Mouse (Mus musculus) intestine, embryonic 14.5 days (tissue): ENCODE measurements around the gene Gm21680. TPM values are rescaled to one million over a fixed set of nuclear protein-coding genes. Genes with fewer than 3 reads are reported as not detected.
"Not testable (repeated sequence)": the region's sequence is repeated elsewhere in the genome, so short reads cannot be mapped to it uniquely, and the experiment has no call there.

Experiments used
- ATAC-seq: fragments of 200-750 bp; cut with Nextera tagmentation; replicated peaks from 2 replicates; pipeline ENCODE4 v1.8.0; 2017; ENCODE audit warnings: low read depth, moderate number of reproducible peaks, moderate TSS enrichment, moderate library complexity; ENCODE audit not compliant: low FRiP score, low TSS enrichment
- DNase-seq: peaks from one replicate; pipeline ENCODE4 v3.0.0-alpha.2; 2018; ENCODE audit warnings: low spot score
- H3K27ac ChIP-seq: fragments of 300-500 bp; sonication (generic); 2 replicates; pipeline ENCODE4 v1.5.1; 2014; ENCODE audit warnings: low read depth, mild to moderate bottlenecking, control low read depth
- H3K27me3 ChIP-seq: fragments of 300-500 bp; sonication (generic); replicated peaks from 2 replicates; pipeline ENCODE4 v1.6.1; 2014; ENCODE audit warnings: low read length, control low read depth; ENCODE audit not compliant: control insufficient read depth, insufficient read depth
- H3K36me3 ChIP-seq: fragments of 300-500 bp; sonication (generic); 2 replicates; pipeline ENCODE4 v1.6.1; 2014; ENCODE audit warnings: low read length, control low read depth; ENCODE audit not compliant: control insufficient read depth, insufficient read depth
- H3K4me1 ChIP-seq: fragments of 300-500 bp; sonication (generic); replicated peaks from 2 replicates; pipeline ENCODE4 v1.6.1; 2014; ENCODE audit warnings: low read length, control low read depth, mixed read lengths; ENCODE audit not compliant: control insufficient read depth, insufficient read depth
- H3K4me2 ChIP-seq: fragments of 300-500 bp; sonication (generic); 2 replicates; pipeline ENCODE4 v1.6.1; 2014; ENCODE audit warnings: low read length
- H3K4me3 ChIP-seq: fragments of 300-500 bp; sonication (generic); 2 replicates; pipeline ENCODE4 v1.5.1; 2014; ENCODE audit warnings: low read depth, low read length, control low read depth, mixed read lengths
- H3K9ac ChIP-seq: fragments of 300-500 bp; sonication (generic); 2 replicates; pipeline ENCODE4 v1.6.1; 2014; ENCODE audit warnings: mild to moderate bottlenecking, low read length
- H3K9me3 ChIP-seq: fragments of 300-500 bp; sonication (generic); 2 replicates; pipeline ENCODE4 v1.6.1; 2016; ENCODE audit warnings: low read length, control low read depth; ENCODE audit not compliant: control insufficient read depth
- WGBS: fragments of 180-500 bp; shearing (Covaris S2); extraction: QIAGEN DNeasy Blood & Tissue Kit; methylation state at CpG from one replicate; pipeline ENCODE4 v1.1.7; 2014; 5-methylcytosine and 5-hydroxymethylcytosine counted together
- polyA plus RNA-seq: library from polyadenylated mRNA; unstranded; fragments of >200 nt; fragmentation: Nextera tagmentation; extraction: Ambion mirVana; gene quantifications from 2 replicates; pipeline ENCODE4 v1.2.1, GENCODE M21; 2014

The Gm21680 gene
- not detected in 2 replicates for polyA plus RNA-seq

GRCm38 (mm10) chr5:25972563-25972962, at the start of gene Gm21680:
Gene Gm21680, minus strand, starts transcription at chr5:25972663.
- not testable (repeated sequence) for H3K9me3 ChIP-seq, H3K27ac ChIP-seq, H3K4me2 ChIP-seq, H3K4me3 ChIP-seq, DNase-seq, H3K27me3 ChIP-seq, ATAC-seq, H3K9ac ChIP-seq, H3K4me1 ChIP-seq, H3K36me3 ChIP-seq
- WGBS: no CpG with 5 or more reads among the region's 2 CpGs

- not testable (repeated sequence) for H3K4me1 ChIP-seq, H3K27me3 ChIP-seq, H3K4me2 ChIP-seq, H3K36me3 ChIP-seq, ATAC-seq, H3K9me3 ChIP-seq, DNase-seq, H3K9ac ChIP-seq, H3K4me3 ChIP-seq, H3K27ac ChIP-seq
- 66% methylated on average over 6 of the region's 7 CpGs for WGBS
Observed at GRCm38 (mm10) chr5:26007697-26008096, 35.2 kb upstream of the Gm21680 start.

GRCm38 (mm10) chr5:26006937-26007695, 34.7 kb upstream of the Gm21680 start:
- 17% methylated on average over 38 of the region's 45 CpGs for WGBS
- peak; percentile 80 for ATAC-seq
- DNase-seq: peak; percentile 70
- not testable (repeated sequence) for H3K36me3 ChIP-seq, H3K4me1 ChIP-seq, H3K9me3 ChIP-seq, H3K9ac ChIP-seq, H3K27ac ChIP-seq, H3K27me3 ChIP-seq
- Histone ChIP-seq H3K4me2 (peak overlapping the region; percentile 47), H3K4me3 (peak overlapping the region; percentile 19)

GRCm38 (mm10) chr5:26004698-26005097, 32.2 kb upstream of the Gm21680 start, which contains the start of gene Gm1979:
Gene Gm1979, minus strand, starts transcription at chr5:26004798.
- not testable (repeated sequence) for H3K9me3 ChIP-seq, H3K9ac ChIP-seq, ATAC-seq, H3K27ac ChIP-seq, H3K4me2 ChIP-seq, H3K27me3 ChIP-seq, DNase-seq, H3K4me1 ChIP-seq, H3K36me3 ChIP-seq, H3K4me3 ChIP-seq
- no CpG with 5 or more reads among the region's 2 CpGs for WGBS

GRCm38 (mm10) chr5:25988550-25988949, 16.1 kb upstream of the Gm21680 start, which contains the start of gene Gm21698:
Gene Gm21698, minus strand, starts transcription at chr5:25988650.
- not testable (repeated sequence) for H3K27me3 ChIP-seq, ATAC-seq, H3K4me1 ChIP-seq, H3K27ac ChIP-seq, H3K4me2 ChIP-seq, DNase-seq, H3K9me3 ChIP-seq, H3K9ac ChIP-seq, H3K4me3 ChIP-seq, H3K36me3 ChIP-seq
- no CpG with 5 or more reads among the region's 3 CpGs for whole genome bisulfite sequencing

GRCm38 (mm10) chr5:25957050-25957449, 15.4 kb downstream of the Gm21680 start:
- peak; percentile 53 for DNase-seq
- H3K36me3 ChIP-seq, H3K9me3 ChIP-seq, H3K4me3 ChIP-seq, H3K9ac ChIP-seq, ATAC-seq, H3K4me1 ChIP-seq, H3K27ac ChIP-seq, H3K27me3 ChIP-seq: not testable (repeated sequence)
- H3K4me2 ChIP-seq: peak overlapping the region; percentile 30
- WGBS: 39% methylated on average over 16 of the region's 17 CpGs

- 0 out of 2 replicates have a peak overlapping the region, but pooled peaks have one; percentile 11 for H3K4me3 ChIP-seq
- H3K27me3 ChIP-seq, H3K27ac ChIP-seq, H3K9me3 ChIP-seq, H3K9ac ChIP-seq, H3K36me3 ChIP-seq, H3K4me1 ChIP-seq: not testable (repeated sequence)
- peak overlapping the region; percentile 30 for H3K4me2 ChIP-seq
- DNase-seq (peak; percentile 51), ATAC-seq (peak; percentile 40; the same call in 1 of the 2 replicates)
- 22% methylated on average over 30 of the region's 32 CpGs for WGBS
Observed at GRCm38 (mm10) chr5:25956611-25957010, 15.9 kb downstream of the Gm21680 start.

- H3K27ac ChIP-seq, H3K4me3 ChIP-seq, H3K4me2 ChIP-seq, ATAC-seq, H3K36me3 ChIP-seq, H3K9ac ChIP-seq, DNase-seq, H3K9me3 ChIP-seq, H3K27me3 ChIP-seq, H3K4me1 ChIP-seq: not testable (repeated sequence)
- 83% methylated on average over 2 of the region's 2 CpGs for WGBS
Observed at GRCm38 (mm10) chr5:25954317-25954716, 18.1 kb downstream of the Gm21680 start, which contains the start of gene Gm21671. Gene Gm21671, minus strand, starts transcription at chr5:25954417.

- not testable (repeated sequence) for H3K4me1 ChIP-seq, H3K9me3 ChIP-seq, H3K36me3 ChIP-seq, H3K9ac ChIP-seq, H3K4me2 ChIP-seq, ATAC-seq, H3K27me3 ChIP-seq, DNase-seq, H3K27ac ChIP-seq, H3K4me3 ChIP-seq
- 85% methylated on average over 2 of the region's 2 CpGs for WGBS
Observed at GRCm38 (mm10) chr5:25945391-25945790, 27.1 kb downstream of the Gm21680 start.
